Mouse (Mus musculus): ENCODE results near the gene Rhbdl3.
"Not testable (repeated sequence)": the region's sequence is repeated elsewhere in the genome, so short reads cannot be mapped to it uniquely, and the experiment has no call there.

Gene Rhbdl3

DNA sequence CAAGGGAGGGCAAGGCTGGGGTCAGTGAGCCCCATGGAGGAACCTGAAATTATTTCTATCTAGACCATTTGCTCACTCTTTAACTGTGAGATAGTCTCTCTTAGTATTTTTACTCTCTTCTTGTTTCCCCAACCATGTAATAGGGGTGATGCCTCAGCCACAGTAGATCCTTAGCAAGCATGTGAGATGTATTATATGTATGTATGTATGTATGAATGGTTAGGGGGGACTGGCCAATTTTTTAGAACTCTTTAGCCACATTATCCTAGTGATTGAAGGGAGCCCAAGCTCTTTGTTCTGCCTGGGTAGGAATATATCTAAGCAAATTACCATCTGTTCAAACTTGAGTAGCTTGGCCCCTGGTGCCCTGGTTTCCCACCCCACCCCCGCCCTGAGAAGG, 12.8 kb downstream of the Rhbdl3 start:
- no peak for DNase-seq (ENCODE audit: low spot score)

DNA sequence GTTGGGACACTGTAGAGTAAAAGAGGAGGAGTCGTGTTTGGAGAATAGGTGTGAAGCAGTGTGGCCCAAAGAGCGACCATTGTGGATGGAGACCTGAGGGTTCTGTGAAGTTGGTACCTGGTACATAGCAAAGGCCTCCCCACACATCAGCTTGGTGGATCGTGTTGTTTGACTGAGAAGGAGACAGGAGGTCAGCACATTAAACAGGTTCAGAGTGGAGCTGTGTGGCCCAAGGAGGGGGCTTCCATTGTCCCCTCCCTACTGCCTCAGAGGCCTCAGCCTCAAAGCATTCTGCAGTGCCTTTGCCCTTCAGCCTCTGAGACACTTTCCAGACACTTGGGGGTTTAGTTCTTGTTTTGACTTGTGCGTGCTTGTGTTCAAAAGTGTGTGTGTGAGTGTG, 13.2 kb downstream of the Rhbdl3 start:
- DNase-seq (ENCODE audit: low spot score): no peak

DNA sequence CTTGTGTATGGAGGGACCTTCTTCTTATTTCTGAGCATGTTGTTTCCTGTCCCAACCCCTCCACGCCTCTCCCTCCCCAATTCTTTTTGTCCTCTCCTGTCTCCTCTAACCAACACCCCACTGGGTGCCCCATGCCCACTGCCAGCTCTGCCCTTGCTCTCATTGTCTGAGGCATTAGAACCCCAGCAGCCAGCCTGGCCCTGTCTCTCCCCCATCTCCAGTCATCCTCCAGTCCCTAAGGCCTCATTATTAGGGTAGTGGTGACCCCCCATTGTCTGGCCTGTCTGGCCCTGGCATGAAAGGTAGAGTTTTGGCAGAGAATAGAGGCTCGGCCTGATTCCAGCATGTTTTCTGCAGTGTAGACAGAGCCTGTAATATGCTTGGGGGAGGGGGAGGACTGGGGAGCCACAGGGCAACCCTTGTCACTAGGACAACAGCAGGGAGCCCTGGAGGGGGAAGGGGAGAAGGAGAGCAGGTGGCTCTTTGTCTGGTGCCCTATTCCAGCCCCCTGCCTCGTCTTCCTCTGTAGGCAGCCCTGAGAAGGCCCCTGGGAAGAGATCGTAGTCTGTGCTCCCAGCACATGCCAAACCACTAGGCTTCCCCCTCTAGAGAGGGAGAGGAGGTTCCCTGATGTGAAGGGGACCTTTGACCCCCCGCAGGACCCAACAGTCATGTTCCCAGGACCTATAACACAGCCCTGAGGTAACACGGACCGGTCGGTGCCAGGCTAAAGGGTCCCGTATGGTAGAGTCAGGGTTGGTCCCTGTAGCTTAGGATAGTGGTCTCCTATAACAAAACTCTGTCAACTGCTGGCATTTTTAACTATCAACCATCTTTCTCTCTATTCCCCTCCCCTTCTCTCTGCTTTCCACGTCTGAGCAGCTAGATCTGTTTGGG, 15.3 kb downstream of the Rhbdl3 start:
- no peak for DNase-seq (ENCODE audit: low spot score)

DNA sequence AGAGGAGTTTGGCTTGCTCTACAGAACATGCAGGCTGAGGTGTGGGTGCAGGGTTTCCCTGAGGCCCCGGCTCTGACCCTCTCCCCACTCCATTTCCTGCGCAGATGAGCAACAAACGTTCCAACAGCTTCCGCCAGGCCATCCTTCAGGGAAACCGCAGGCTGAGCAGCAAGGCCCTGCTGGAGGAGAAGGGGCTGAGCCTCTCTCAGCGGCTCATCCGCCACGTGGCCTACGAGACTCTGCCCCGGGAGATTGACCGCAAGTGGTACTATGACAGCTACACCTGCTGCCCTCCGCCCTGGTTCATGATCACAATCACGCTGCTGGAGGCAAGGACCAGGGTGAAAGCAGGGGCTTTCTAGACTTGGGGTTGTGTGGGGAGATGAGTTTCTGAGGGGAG, 22.5 kb downstream of the Rhbdl3 start:
- DNase-seq (ENCODE audit: low spot score): no peak

DNA sequence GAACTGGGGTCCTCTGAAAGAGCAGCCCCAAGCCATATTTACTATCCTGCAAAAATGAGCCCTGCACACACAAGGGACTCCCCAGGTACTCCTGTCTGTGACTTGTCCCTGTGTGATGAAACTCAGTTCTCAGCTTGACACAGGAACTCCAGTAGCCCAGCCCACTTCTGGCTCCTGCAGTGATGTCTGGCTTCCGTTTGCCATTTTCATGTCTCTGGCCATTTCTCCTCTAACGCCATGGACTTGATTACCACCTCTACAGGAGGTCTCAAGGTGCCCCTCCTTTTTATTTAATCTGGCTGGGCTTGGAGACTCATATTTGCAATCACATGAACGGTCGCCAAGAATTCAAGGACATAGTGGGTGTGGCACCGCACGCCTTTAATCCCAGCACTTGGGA, 23.9 kb downstream of the Rhbdl3 start:
- DNase-seq (ENCODE audit: low spot score): no peak

DNA sequence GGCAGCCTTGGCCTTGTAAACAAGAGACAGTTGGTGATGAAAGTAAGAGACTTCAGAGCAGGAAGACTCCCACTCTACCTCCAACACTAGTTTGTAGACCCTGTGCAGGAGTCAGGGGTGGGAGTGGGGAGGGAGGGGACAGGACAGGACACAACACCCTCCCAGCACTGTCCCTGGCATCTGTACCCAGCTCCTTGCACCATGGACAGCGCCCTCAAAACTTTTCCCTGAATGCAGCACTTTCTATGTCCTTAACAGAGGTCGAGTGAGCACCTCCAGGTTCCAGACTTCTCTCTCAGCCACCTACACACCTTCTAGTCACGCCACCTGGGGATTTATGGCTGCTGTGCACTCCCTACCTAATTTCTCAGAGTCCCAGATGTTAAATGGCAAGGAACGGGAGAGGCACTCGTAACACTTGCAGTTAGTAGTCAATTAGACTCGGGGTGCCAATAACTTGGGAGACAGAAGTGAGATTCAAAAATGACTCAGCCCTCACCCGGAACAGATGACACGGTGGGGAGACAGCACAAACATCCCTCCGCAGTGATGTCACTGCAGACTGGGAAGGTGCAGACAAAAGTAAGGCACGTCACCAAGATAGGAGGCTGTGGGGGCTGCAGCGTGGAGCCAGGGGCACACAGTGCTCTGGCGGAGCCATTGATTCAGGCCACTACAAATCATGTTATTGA, 32.1 kb downstream of the Rhbdl3 start:
- DNase-seq (ENCODE audit: low spot score): no peak

DNA sequence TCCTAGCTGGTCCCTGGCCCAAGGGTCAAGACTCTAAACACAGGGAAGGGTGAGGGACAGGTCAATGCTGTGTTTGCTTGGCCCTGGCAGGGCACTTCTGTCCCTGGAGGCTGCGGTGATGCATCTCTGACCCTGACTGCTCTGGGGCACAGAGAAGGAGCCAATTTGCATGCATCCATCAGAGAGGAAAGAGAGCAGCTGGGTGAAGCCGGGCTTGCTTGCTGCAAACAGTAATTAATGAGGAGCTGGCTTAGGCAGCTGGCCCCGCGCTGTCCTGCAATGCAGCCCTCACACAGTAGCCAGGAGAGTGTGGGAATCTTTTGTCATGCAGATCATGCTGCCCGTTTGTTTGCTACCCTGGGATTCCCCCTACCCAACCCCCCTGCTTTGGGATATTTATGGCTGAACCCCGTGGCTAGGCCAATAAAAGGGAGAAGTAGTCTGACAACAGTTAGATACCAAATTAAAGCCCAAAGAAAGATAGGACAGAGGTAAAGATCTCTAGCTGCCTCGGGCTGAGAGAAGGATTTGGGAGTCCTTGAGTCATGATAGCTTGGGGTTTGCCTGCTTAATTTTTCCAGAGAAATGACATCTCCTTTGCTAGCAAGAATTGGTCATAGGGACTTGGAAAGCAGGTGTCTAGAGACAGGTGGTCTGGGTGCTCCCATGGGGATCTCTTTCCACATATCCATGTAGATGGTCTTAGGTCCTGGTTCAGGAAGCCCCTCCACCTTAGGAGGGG, 35.1 kb downstream of the Rhbdl3 start:
- no peak for DNase-seq (ENCODE audit: low spot score)

DNA sequence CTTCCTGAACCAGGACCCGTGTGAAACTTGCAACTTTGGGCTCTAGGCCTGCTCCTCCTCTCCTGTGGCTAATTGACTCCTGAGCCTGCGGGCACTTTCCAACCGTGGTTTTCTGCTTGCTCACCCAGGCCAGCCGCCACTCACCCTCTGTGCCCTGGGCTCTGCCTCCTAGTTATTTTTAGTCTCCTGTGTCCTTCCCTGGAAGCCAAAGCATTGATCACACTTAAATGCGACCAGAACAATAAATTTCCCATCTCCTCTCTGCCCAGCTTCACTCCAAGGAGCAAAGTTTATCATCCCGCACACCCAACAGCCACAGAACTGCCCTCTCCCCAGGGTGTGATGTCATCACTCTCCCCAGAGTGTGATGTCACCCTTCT, 35.6 kb downstream of the Rhbdl3 start:
- DNase-seq (ENCODE audit: low spot score): no peak

DNA sequence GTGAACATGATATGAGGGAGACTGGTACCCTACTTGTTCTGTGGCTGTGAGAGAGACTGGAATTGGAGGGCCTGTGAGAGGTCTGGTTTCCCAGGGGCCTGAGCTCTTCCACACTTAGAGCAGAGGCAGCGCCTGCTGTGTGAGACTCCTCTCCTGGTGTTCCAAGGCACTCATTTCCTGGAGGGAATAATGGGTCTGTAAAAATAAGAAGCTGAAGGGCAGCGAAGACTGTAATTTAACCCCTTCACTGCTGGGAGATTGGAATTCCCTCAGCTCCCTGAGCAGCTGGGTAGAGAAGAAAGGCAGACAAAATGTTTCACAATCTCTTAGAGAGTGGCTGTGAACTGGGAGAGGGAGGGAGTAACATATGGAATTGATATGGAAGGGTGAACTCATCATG, 41.8 kb downstream of the Rhbdl3 start:
- DNase-seq (ENCODE audit: low spot score): no peak

DNA sequence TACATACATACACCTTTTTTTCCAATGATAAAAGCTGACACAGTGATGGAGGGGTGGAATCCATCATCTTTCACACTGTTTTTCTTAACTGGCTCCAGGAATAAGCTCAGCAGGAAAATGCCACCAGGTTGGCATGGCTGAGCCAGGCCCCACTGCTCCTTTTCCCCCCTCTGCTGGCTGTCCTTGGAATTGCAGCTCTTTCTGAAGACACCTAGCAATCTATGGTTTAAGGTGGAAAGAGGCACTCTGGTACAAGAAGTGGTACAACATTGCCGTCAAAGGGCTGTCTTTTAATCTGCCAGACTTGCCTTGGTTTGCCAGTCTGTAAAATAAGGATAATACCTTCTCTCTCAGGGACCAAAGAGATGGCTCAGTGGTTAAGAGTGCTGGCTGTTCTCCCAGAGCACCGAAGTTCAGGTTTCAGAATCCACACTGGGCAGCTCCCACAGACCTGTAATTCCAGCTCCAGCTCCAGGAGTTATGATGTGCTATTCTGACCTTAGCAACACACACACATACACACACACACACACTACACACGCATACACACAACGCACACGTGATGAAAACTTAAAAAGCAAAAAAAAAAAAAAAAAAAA, 51.2 kb downstream of the Rhbdl3 start:
- peak; percentile 58 for DNase-seq (ENCODE audit: low spot score)

DNA sequence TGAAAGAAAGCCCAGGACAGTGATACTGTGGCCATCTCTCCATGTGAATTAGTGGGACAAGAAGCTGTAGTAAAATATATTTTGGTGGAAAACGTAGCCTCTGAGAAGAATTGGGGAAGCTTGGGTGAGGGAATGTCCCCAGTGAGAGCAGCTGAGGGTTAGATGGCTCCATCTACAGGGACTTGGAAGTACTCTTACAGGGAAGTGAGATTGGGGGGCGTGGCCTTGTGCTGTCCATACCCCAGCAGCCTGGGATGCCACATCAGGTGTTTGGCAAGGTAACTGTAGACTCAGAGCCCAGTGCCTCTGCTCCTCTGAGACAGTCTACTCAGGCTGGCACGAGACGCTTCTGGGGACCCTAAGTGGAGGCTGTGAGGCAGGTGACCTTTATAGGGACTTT, 54.1 kb downstream of the Rhbdl3 start:
- no peak for DNase-seq (ENCODE audit: low spot score)

DNA sequence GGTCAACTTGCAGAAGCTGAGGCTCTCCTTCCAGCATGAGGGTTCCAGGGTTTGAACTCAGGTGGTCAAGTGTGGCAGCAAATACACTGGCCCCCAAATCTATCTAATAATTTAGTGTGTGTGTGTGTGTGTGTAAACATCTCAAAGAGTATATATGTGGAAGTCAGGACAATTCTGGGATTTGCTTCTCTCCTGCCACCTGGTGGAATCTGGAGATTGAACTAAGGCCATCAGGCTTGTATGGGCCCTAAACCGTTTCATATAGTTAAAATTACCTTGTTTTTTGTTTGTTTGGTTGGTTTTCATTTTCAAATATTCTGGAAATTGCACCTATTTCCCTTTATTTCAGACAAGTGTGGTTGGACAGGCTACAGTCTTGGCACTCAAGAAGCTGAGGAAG, 68.2 kb downstream of the Rhbdl3 start:
- no peak for DNase-seq (ENCODE audit: low spot score)

DNA sequence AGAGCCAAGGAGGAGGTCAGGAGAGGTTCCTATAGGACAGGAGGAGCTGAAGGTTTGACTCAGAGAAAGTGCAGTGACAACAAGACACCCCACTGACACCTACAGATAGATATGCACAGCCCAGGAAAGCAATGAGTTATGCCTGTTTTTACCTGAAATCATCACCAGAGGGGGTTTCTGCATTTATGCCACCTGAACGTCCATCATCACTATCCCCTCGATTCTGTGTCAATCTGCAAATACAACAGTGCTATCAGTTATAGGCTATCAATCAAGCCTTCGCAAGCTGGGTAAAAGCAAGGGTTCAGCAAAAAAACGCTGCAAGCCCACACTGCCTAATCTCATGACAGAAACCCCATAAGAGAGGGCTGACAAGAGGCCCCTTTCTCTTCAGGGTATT, 75.9 kb downstream of the Rhbdl3 start:
- no peak for DNase-seq (ENCODE audit: low spot score)

DNA sequence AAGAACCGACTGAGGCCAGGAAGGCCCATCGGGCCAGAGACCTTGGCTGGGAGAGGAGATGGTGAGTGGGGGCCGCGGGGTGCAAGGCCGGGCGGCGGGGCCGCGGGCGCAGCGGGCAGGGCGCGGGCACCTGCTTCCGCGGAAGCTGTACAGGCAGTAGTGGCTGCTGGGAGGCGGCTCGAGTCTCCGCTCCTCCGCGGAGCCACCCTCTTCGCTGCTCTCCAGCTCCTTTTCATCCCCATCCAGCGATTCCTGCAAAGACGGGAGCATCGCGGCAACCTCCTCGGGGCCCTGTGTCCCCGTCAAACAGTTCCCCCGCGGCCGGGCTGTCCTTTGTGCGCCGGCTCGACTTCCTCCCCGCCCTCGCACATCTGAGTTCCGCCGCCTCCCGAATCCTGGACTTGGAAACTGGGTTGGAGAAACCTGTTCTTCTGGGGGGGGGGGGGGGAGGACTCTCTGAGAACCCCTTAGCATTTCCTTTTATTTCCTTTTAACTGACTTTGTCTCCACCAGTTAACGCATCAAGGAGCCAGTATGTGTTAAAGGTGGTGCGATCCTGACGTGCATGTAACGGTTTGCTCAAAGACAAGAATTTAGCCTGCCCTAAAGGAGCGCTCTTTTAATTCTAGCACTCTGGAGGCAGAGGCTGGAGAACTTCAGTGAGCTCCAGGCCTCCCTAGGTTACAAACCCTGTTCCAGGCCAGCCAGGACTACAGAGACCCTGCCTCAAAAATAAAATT, 77.2 kb downstream of the Rhbdl3 start, which contains the start of gene 5730455P16Rik:
TSS of gene 5730455P16Rik (minus strand) at position 323 of the 740 bp plus-strand sequence.
- peak; percentile 62 for DNase-seq (ENCODE audit: low spot score)

DNA sequence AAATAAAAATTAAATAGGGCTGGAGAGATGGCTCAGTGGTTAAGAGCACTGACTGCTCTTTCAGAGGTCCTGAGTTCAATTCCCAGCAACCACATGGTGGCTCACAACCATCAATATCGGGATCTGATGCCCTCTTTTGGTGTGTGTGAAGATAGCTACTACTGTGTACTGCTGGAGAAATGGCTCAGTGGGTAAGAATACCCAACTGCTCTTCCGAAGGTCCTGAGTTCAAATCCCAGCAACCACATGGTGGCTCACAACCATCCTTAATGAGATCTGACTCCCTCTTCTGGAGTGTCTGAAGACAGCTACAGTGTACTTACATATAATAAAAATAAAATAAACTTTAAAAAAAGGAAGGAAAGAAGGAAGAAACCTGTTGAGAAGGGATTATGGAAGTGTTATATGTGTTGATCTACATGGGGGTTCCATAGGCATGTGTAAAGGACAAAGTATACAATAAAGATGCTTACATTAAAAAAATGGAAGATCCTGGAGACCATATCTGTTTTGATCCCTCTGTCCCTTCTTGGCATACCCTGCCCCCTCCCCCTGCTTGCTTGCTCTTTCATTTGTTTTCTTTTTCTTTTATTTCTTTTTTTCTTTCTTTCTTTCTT, 77.8 kb downstream of the Rhbdl3 start:
- DNase-seq (ENCODE audit: low spot score): not testable (repeated sequence)

DNA sequence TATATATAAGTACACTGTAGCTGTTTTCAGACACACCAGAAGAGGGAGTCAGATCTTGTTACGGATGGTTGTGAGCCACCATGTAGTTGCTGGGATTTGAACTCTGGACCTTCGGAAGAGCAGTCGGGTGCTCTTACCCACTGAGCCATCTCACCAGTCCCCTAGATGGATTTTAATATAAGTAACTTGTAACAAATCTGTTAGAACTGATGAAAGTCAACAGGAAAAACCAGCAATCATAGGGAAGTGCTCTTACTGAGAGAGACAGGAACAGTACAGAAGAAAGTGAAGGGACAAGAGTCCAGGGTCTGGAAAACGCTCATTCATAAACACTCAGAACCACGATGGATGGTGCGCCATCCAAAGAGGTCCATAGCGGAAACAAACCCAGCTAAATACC, 78.5 kb downstream of the Rhbdl3 start:
- DNase-seq (ENCODE audit: low spot score): not testable (repeated sequence)

DNA sequence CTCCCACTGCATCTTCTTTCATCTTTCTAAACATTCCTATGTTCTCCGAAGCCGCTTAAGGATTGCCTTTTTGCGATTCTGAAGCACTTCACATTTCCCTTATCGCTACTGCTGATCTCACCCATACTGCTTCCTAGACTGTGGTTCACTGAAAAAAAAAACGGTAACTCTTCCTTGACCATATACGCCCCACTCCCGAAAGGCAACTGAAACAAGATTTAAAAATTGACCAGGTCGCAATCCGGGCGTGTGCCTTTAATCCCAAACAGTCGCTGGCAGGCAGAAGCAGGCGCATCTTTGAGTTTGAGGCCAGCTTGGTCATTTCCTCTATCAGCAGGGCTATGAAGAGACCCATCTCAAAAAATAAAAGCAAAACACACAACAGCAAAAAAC, 81.9 kb downstream of the Rhbdl3 start:
- peak; percentile 4 for DNase-seq (ENCODE audit: low spot score)

DNA sequence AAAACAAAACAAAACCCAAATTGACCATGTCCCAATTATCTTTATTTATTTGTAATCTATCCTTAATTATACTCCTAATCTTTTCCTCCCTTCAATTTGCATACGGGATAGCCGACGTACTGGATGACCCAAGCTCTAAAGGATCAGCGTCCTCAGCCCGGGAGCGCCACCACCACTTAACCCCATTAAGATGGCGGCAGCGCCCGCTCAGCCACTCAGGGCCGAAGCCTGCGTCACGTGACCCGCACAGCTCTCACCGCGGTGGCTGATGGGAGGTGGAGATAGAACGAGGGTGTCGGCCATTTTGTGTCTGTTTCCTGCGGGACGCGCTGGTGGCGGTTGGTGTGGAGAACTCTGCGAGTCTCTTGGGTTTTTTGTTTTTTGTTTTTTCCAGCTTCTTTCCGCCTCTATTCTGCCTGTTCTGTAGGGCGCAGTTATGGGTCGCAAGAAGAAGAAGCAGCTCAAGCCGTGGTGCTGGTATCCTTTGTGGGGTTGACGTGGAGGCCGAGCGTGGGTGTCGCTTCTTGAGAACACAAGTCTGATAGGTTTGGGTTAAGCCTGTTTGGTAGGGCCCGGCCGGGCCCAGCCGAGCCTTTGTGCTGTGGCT, 82.4 kb downstream of the Rhbdl3 start, which contains the start of gene Zfp207:
TSS of gene Zfp207 (plus strand) at position 261 of the 607 bp plus-strand sequence.
- peak; percentile 96 for DNase-seq (ENCODE audit: low spot score)

DNA sequence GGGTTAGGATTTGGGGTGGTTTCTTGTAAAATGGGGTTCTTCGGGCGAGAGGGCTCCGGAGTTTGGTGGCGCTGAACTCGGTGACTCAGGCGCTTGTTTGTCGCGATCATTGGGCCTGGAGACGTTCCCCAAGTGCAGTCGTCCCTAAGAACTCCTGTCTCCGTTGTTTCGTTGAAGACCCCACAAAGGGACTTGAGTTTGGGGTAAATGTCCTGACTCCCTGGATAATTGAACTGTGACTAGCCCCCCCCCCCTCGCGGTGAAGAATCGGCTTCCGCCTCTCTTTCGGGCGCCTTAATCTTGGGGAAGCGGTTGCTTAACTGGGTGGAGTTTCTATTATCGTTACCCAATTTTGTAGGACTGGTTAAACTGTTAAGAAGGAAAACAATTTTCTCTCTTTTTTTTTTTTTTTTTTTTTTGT, 82.9 kb downstream of the Rhbdl3 start:
- DNase-seq (ENCODE audit: low spot score): no peak

DNA sequence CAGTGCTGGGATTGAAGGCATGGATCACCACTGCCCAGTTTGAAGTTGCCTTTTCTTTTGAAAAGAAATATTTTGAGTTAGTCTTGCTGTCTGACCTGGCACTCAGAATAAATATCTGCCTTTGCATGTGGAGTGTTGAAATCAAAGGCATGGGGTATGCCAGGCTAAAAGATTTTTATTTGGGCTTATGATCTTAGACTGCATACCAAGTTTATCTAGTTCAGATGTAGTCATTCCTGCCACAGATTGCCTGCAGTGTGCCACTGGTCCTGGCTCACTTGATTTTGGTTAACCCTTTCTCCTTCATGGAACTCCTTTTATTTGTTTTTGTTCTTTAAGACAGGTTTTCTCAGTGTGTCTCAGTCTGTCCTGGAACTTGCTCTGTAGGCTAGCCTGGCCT, 83.7 kb downstream of the Rhbdl3 start:
- no peak for DNase-seq (ENCODE audit: low spot score)

DNA sequence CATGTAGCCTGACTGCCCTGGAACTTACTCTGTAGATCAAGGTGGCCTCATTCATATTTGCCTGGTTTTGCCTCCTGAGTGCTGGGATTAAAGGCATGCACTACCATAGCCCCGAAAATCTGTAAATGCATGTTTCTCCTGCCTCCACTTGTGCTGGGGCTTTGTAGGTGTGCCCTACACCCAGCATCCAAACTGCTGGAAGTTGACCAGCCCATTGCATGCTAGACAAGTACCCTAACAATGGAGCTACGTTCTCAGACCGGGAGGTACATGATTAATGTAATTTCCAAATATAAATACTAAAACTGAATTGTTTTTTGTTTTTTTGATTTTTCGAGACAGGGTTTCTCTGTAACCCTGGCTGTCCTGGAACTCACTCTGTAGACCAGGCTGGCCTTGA, 84.3 kb downstream of the Rhbdl3 start:
- no peak for DNase-seq (ENCODE audit: low spot score)

All from ovary, postnatal 10 days (tissue).